Mouse (Mus musculus) intestine, embryonic 14.5 days (tissue): ENCODE results near the gene Acat2. TPM values are rescaled to one million over a fixed set of nuclear protein-coding genes. Genes with fewer than 3 reads are reported as not detected.
"Not testable (repeated sequence)": the region's sequence is repeated elsewhere in the genome, so short reads cannot be mapped to it uniquely, and the experiment has no call there.

ENCODE experiments used
- ATAC-seq: fragments of 200-750 bp; cut with Nextera tagmentation; replicated peaks from 2 replicates; pipeline ENCODE4 v1.8.0; 2017; ENCODE audit warnings: low read depth, moderate number of reproducible peaks, moderate TSS enrichment, moderate library complexity; ENCODE audit not compliant: low FRiP score, low TSS enrichment
- DNase-seq: peaks from one replicate; pipeline ENCODE4 v3.0.0-alpha.2; 2018; ENCODE audit warnings: low spot score
- H3K27ac ChIP-seq: fragments of 300-500 bp; sonication (generic); 2 replicates; pipeline ENCODE4 v1.5.1; 2014; ENCODE audit warnings: low read depth, mild to moderate bottlenecking, control low read depth
- H3K27me3 ChIP-seq: fragments of 300-500 bp; sonication (generic); replicated peaks from 2 replicates; pipeline ENCODE4 v1.6.1; 2014; ENCODE audit warnings: low read length, control low read depth; ENCODE audit not compliant: control insufficient read depth, insufficient read depth
- H3K36me3 ChIP-seq: fragments of 300-500 bp; sonication (generic); 2 replicates; pipeline ENCODE4 v1.6.1; 2014; ENCODE audit warnings: low read length, control low read depth; ENCODE audit not compliant: control insufficient read depth, insufficient read depth
- H3K4me1 ChIP-seq: fragments of 300-500 bp; sonication (generic); replicated peaks from 2 replicates; pipeline ENCODE4 v1.6.1; 2014; ENCODE audit warnings: low read length, control low read depth, mixed read lengths; ENCODE audit not compliant: control insufficient read depth, insufficient read depth
- H3K4me2 ChIP-seq: fragments of 300-500 bp; sonication (generic); 2 replicates; pipeline ENCODE4 v1.6.1; 2014; ENCODE audit warnings: low read length
- H3K4me3 ChIP-seq: fragments of 300-500 bp; sonication (generic); 2 replicates; pipeline ENCODE4 v1.5.1; 2014; ENCODE audit warnings: low read depth, low read length, control low read depth, mixed read lengths
- H3K9ac ChIP-seq: fragments of 300-500 bp; sonication (generic); 2 replicates; pipeline ENCODE4 v1.6.1; 2014; ENCODE audit warnings: mild to moderate bottlenecking, low read length
- H3K9me3 ChIP-seq: fragments of 300-500 bp; sonication (generic); 2 replicates; pipeline ENCODE4 v1.6.1; 2016; ENCODE audit warnings: low read length, control low read depth; ENCODE audit not compliant: control insufficient read depth
- WGBS: fragments of 180-500 bp; shearing (Covaris S2); extraction: QIAGEN DNeasy Blood & Tissue Kit; methylation state at CpG from one replicate; pipeline ENCODE4 v1.1.7; 2014; 5-methylcytosine and 5-hydroxymethylcytosine counted together
- polyA plus RNA-seq: library from polyadenylated mRNA; unstranded; fragments of >200 nt; fragmentation: Nextera tagmentation; extraction: Ambion mirVana; gene quantifications from 2 replicates; pipeline ENCODE4 v1.2.1, GENCODE M21; 2014

Gene Acat2
- polyA plus RNA-seq, 1 experiment from 2014 or later, result 141 TPM

GRCm38 (mm10) chr17:12988096-12988495 is 27.5 kb upstream of the Acat2 start:
- H3K4me3 ChIP-seq, H3K4me1 ChIP-seq, DNase-seq, H3K9me3 ChIP-seq, H3K27me3 ChIP-seq, ATAC-seq, H3K27ac ChIP-seq, H3K9ac ChIP-seq, H3K4me2 ChIP-seq: not testable (repeated sequence)
- WGBS, result 93% methylated on average over 8 of the region's 8 CpGs
- H3K36me3 ChIP-seq, result peaks cover 35% of the 10 kb centered on the region

DNA sequence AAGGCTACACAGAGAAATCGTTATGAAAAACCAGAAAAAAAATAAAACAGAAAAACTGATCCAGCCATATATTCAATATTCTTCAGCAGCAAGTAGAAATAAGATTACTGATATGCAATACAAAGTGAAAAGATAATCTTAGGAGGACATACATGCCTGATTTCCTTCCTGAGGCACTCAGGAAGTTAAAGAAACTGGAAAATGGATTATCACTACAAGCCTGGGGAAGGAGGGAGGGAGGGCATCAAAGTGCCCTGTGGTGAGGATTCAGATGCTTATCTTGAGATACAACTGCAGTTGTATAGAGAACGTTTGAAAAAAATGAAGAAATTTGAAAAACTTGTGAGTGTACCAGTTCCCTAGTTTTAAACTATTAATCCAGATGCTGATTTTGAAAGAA is 23.4 kb upstream of the Acat2 start:
- Histone ChIP-seq H3K9ac (no peak overlapping the region), H3K4me2 (no peak overlapping the region), H3K27ac (no peak overlapping the region), H3K4me1 (peaks cover 3% of the 10 kb centered on the region; the same call in 1 of the 2 replicates), H3K36me3 (peaks cover 70% of the 10 kb centered on the region), H3K9me3 (no peaks in the 10 kb centered on the region), H3K4me3 (no peak overlapping the region), H3K27me3 (no peaks in the 10 kb centered on the region)
- 73% methylated on average over 2 of the region's 2 CpGs for WGBS
- ATAC-seq, result no peak
- DNase-seq, result no peak

DNA sequence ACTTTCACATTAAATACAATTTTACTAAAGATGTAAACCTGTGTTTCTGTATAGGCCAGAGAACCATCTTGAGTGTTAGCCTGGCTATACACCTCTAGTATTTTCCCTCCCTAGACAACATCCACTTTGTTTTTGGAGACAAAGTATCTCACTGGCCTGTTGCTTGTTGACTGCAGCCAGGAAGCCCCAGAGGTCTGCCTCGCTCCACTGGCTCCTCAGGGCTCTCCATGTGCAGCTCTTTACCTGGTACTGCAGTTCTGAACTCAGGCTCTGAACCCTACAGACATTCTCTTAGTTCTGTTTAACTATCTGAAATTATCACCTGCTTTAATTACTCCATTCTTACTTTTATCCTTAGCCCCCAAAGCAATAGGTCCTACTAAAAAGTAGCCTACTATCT is 18.0 kb upstream of the Acat2 start:
- Histone ChIP-seq H3K27ac (no peak overlapping the region), H3K4me3 (no peak overlapping the region), H3K9me3 (no peaks in the 10 kb centered on the region), H3K9ac (no peak overlapping the region), H3K27me3 (no peaks in the 10 kb centered on the region), H3K4me1 (no peaks in the 10 kb centered on the region), H3K36me3 (peaks cover 78% of the 10 kb centered on the region), H3K4me2 (no peak overlapping the region)
- DNase-seq (no peak), ATAC-seq (no peak)
- WGBS, result 90% methylated on average over 1 of the region's 1 CpGs

DNA sequence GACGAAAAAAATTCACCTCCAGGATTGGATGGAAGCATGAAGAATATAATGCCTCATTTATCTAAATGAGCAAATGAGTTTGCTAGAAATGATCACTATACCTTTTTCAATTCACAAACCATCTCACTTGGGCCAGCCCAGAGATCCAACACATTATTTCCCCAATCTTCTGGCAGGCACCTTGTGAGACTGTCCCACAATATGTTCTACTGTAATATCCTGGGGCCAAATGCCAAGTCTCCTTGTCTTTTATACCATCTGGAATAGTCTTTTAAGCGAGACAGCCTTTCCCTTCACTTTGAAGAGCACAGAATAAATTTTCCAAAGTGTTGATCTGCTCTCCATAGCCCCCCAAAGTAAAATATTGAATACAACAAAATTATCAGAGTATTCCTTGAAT is 13.3 kb upstream of the Acat2 start:
- no peak overlapping the region for H3K9ac ChIP-seq
- H3K9me3 ChIP-seq, result no peaks in the 10 kb centered on the region
- H3K4me3 ChIP-seq, result no peak overlapping the region
- WGBS, result 83% methylated on average over 2 of the region's 2 CpGs
- peaks cover 77% of the 10 kb centered on the region for H3K36me3 ChIP-seq
- no peak for ATAC-seq
- DNase-seq, result peak; percentile 28
- no peak overlapping the region for H3K4me2 ChIP-seq
- no peaks in the 10 kb centered on the region for H3K27me3 ChIP-seq
- H3K27ac ChIP-seq, result no peak overlapping the region
- H3K4me1 ChIP-seq, result no peaks in the 10 kb centered on the region

DNA sequence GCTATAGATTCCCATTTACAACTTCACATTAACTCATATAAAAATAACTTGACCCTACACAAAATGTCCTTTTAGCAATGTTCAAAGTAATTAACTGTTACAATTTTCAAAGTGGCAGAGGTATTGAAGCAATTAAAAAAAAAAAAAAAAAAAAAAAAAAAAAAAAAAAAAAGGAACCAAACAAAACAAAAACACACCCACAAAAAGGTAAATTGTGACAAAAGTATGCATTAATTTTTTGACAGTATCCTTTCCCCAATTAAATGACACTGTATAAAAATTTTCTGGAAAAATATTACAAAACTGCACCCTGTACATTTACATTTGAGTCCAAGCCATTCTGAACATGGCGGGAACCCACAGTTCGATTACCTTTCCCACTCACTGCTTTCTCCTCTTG is 6.6 kb upstream of the Acat2 start:
- no peaks in the 10 kb centered on the region for H3K27me3 ChIP-seq
- H3K4me2 ChIP-seq, result no peak overlapping the region
- H3K27ac ChIP-seq, result no peak overlapping the region
- no peak overlapping the region for H3K9ac ChIP-seq
- ATAC-seq (no peak), DNase-seq (no peak)
- H3K4me3 ChIP-seq, result no peak overlapping the region
- no peaks in the 10 kb centered on the region for H3K4me1 ChIP-seq
- peaks cover 62% of the 10 kb centered on the region for H3K36me3 ChIP-seq
- 96% methylated on average over 2 of the region's 2 CpGs for WGBS
- H3K9me3 ChIP-seq, result no peaks in the 10 kb centered on the region

- H3K9me3 ChIP-seq, result no peaks in the 10 kb centered on the region
- no peak overlapping the region for H3K4me2 ChIP-seq
- peaks cover 5% of the 10 kb centered on the region; the same call in 1 of the 2 replicates for H3K4me1 ChIP-seq
- no peaks in the 10 kb centered on the region for H3K27me3 ChIP-seq
- ATAC-seq, result no peak
- DNase-seq, result peak; percentile 33
- H3K4me3 ChIP-seq, result no peak overlapping the region
- H3K9ac ChIP-seq, result no peak overlapping the region
- 75% methylated on average over 3 of the region's 3 CpGs for WGBS
- peaks cover 34% of the 10 kb centered on the region for H3K36me3 ChIP-seq
- H3K27ac ChIP-seq, result no peak overlapping the region
Measured at GRCm38 (mm10) chr17:12963476-12963875, 2.9 kb upstream of the Acat2 start.

GRCm38 (mm10) chr17:12959377-12959776 is 1.2 kb downstream of the Acat2 start:
- H3K9me3 ChIP-seq, H3K4me1 ChIP-seq, H3K27ac ChIP-seq, DNase-seq, H3K27me3 ChIP-seq, H3K9ac ChIP-seq, H3K4me3 ChIP-seq, ATAC-seq: not testable (repeated sequence)
- peaks cover 26% of the 10 kb centered on the region for H3K36me3 ChIP-seq
- peak overlapping the region; percentile 33 for H3K4me2 ChIP-seq
- WGBS, result 45% methylated on average over 1 of the region's 2 CpGs

DNA sequence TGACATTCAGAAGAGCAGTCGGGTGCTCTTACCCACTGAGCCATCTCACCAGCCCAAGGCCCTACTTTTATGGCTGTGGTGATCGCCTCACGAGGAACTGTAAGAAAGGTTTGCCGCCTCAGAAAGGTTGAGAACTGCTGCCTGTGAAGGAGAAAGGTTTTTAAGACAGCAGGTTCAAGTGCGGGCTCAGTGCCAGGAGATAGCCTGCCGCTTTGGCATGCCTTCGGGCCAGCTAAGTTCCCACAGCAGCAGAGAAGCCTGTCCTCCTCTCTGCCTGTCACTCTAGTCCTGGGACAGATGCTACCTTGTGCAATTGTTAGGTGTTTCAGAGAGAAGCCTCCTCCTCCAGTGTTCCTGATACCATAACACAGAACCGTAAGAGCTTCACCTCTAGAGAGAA is 3.9 kb downstream of the Acat2 start:
- Histone ChIP-seq H3K27ac (no peak overlapping the region), H3K9me3 (no peaks in the 10 kb centered on the region), H3K4me2 (no peak overlapping the region), H3K27me3 (no peaks in the 10 kb centered on the region), H3K4me3 (no peak overlapping the region), H3K36me3 (peaks cover 45% of the 10 kb centered on the region), H3K4me1 (peaks cover 5% of the 10 kb centered on the region; the same call in 1 of the 2 replicates), H3K9ac (no peak overlapping the region)
- no peak for ATAC-seq
- peak; percentile 28 for DNase-seq
- WGBS, result 94% methylated on average over 8 of the region's 8 CpGs

GRCm38 (mm10) chr17:12949669-12950068 is 10.9 kb downstream of the Acat2 start:
- peaks cover 76% of the 10 kb centered on the region for H3K36me3 ChIP-seq
- WGBS, result 95% methylated on average over 5 of the region's 5 CpGs
- no peak overlapping the region for H3K4me3 ChIP-seq

More at GRCm38 (mm10) chr17:12949669-12950068, 10.9 kb downstream of the Acat2 start:
- Histone ChIP-seq H3K9me3 (no peaks in the 10 kb centered on the region), H3K4me2 (no peak overlapping the region), H3K27ac (no peak overlapping the region), H3K4me1 (no peaks in the 10 kb centered on the region), H3K9ac (no peak overlapping the region), H3K27me3 (no peaks in the 10 kb centered on the region)
- ATAC-seq (no peak), DNase-seq (no peak)
